Mouse (Mus musculus): ENCODE measurements at regions not wholly inside any gene's neighbourhood (a gene's known extent, or its start where the extent isn't known, plus 50 kb on each side); places are given as distances from the start of the nearest gene placed in this dataset.

DNA sequence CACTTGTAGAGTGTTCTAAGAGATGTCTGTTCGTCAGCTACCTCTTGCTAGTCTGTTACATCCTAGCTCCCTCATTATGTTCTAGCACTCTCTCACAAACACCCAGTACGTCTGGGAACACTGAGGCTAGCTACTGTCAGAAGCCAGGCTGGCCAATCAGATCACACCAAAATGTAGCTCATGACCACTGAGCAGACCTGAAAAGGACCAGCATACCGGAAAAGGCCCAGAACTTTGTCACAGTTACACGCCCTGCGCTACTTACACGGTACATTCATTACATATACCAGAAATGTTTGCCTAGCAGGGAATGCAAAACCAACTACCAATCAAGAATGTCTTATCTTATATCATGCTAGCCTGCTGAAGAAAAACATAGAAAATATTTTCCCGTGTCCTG, 216.5 kb upstream of the Foxq1 start:
- no peak for DNase-seq

DNA sequence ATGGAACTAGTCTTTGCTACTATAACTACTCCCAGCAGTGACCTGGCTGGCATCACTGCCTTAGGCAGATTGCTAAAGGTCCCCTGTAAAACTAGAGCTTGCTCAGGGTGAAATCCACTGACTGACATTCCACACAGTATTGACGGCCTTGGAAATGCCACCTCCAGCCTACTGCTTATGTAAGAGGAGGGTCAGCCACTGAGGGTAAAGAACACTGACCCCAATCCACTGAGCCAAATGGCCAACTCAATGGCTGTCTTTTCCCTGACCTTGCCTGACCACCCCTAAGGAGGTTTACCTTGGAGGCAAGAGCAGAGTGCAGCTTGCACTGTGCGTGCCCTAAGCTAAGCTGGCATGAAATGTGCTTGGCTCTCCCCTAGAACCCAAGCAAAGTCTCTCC, 216.0 kb upstream of the Foxq1 start:
- DNase-seq, result no peak

DNA sequence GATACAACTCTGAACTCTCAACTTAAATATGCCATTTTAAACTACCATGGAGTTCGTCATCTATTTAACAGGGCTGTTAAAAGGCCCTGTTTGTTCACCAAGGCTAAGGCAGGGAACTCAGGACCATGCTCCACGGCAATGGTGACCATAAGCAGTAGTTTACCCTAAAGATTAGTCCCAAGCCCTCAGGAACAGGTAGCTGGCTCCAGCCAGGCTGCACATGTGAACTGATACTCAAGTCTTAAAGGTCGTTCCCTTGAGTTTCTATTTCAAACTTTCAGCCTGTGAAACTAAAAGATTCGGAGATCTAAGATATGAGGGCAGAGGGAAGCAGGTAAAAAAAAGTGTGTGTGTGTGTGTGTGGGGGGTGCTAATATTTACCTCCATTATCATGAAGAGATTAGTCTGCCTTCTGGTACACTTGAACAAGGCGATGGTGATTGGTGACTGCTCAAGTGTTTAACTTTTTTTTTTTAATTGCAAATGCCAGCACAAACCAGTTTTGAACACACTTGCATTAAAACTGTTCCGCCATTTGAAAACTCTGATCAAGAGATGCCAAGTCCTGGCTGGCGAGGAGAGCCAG, 215.5 kb upstream of the Foxq1 start:
- no peak for DNase-seq

DNA sequence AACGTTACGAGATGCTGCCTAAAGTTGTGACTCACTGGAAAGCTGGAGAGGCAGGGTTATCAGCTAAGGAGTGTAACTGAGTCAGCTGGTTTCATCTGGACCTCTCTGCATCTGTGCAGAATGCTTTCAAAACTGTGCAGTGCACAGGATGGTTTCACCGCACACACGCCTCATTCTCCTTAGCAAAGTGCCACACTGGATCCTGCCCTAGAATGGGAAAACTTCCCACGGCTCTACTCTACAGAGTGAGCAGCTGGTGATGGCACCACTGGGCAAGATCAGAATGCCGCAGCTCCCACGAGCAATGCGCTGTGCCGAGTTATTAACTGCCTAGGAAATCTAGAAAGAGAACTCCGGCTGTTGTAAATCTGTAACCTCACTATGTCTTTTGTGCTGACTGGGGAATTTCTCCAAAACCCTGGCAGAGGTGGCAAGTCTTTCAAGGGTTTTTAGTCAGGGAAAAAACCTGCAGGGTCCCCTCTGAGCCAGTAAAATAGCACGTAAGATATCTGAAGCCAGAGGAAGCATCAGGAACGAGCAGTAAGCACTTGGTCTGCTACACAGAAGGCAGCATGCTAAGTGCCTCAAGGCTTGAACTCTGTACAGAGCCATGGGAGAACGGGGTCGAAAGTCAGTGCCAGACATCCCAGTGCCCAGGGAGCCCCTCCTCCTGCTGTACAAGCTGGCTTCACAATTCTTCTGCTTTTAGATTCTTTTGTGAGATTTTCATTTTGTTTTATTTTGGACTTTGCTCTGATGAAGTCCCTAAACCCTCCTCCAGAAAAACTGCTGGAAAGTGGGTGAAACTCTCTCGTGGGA, 214.4 kb upstream of the Foxq1 start:
- no peak for DNase-seq

DNA sequence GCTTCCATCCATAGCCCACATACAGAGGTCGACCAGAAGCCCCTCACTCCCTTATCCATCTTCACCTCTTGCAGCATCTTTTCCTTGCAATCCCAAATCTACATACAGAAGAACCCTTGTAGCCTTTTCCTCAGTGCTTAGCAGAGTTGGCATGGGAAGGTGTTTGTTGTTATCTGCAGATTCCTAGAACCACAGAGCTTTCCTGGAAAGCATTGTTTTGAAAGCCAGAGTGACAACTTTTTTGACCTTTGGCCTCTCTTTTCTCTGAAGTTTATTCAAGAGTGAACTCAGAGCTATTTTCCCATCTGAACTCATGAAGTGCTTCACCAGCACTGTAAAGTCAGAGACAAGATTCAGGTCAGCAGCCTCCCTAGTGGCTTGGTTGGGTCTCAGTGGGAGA, 209.7 kb upstream of the Foxq1 start:
- no peak for DNase-seq

DNA sequence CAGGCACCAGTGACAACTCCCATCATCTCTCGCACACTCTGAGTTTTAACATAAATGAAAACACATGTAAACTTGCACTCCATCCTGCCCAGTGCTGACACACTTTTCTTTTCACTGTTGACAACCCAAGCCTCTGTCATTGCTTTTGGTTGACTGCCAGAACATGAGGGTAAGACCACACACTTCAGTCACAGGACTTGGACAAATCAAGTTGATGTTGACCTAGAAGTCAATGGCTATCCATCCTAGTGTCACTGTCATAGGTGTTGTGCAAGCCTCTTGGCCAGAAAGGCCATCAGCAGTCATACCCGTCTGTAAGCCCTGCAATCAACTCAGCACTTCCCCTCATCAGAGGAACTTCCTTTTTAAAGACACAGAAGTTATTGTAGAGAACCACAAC, 208.9 kb upstream of the Foxq1 start:
- DNase-seq, result no peak

DNA sequence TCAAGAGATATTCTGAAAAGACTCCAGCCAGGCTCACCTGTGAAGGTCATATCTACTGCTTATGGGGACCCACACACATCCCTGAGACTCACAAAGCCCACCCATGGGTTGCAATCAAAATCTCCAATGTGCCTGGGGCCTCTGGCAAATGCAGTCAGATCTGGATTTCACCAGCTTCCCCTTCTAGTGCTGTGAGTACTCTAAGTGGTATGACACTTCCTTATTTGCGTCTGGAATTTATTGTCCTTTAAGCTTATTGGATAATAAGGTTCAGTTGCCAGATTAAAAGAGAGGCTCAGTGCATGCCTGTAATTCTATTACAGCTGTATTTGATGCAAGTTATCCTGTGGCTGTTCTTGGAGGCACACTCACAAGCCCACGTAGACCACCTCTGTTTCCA, 206.3 kb upstream of the Foxq1 start:
- no peak for DNase-seq

DNA sequence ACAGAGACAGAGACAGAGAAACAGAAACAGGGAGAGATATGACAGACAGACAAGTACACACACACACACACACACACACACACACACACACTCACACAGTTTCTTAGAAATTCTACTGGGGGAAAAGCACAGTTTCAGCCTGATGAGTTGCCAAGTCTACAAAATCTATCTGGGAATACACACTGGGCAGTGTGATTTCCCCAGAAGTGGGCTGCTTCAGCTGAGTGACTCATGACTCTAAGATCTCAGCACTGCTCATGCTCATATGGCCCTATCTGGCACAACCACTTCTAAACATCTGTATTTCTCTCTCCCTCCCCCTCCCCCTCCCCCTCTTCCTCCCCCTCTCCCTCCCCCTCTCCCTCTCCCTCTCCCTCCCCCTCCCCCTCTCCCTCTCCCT, 204.5 kb upstream of the Foxq1 start:
- no peak for DNase-seq

DNA sequence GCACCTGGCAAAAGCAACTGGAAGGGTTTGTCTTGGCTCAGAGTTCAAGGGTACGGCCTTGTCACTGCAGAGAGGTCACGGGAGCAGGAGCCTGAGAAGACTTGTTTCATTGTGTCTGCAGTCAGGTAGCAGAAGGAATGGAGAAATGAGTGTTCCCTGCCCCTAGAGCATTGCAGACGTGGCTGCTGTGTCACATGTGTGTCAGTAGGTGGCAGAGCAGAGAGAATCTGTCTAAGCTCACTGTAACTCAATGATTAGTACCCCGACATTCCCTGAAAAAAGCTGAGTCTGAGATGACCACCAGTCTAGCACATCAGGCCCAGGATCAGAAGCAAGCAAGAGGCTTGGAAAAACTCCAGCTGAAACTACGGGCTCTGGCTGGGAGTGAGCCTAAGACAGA, 203.1 kb upstream of the Foxq1 start:
- no peak for DNase-seq

DNA sequence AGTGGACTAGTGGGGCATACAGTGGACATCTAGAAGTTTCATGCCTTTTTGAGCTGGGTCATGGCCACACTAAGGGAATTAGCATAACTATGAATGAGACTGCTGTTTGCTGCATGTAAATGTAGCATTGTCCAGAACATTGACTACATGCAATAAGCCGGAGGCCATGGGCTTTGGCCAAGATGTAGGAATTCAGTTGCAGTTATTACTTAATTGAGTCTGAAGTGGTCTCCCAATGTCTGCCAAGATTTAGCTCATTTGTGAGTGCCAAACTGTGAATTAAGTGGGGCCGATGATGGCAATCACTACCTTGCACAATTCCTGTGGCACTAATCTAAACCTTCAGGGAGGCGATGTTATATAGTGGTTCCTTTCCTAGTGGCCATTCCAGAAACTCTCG, 196.6 kb upstream of the Foxq1 start:
- DNase-seq, result no peak

DNA sequence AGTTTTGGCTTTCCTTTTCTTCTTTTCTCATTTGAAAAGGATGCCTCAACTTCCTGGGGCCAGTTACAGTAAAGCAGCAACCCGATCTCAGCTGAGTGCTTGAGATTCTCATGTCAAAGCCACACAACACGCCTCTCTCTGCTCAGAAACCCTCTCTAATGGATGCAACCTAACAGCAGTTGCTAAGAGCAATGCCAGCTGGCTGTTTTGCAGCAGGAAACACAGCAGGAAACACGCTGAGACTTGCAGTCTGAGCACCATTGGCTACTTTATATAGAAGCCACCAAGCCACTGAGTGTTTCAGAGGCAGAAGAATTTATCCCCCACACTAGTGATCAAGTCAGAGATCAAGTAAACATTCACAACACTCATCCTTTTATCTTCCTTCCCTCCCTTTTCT, 193.5 kb upstream of the Foxq1 start:
- DNase-seq, result no peak

DNA sequence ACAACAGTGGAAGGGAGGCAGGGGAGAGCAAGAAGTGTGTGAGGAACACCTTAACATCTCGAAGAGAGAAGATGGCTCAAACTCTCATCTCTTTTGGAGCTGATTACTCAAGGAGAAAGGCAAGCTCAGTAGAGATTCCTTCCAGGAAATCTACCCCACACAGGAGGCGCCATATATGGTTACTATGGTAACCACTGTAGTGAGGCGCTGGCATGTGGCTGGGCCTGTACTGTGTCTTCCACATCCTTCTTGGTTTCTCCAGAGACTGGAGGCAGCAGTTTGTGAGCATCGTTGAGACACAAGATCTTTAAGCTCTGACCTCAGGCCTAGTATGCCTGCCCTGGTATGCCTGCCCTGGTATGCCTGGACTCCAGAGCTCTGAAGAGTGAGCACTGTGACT, 191.6 kb upstream of the Foxq1 start:
- DNase-seq, result no peak

DNA sequence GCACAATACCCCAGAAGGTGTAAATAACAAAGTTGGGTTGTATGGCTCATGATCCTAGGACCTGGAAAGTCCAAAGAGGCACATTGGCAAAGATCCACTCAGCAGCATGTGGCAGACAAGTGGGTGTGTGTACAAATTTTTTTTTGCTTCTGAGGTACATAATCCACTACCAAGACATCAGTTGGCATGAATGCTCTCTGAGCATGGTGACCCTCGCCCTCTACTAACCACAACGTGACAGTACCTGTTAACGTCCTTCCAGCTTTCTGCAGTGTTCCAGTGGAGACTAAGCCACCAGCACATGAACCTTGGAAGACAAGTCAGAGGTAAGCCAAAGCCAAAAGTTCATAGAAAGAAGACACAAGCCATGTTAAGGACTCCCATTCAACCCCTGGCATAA, 188.7 kb upstream of the Foxq1 start:
- no peak for DNase-seq

DNA sequence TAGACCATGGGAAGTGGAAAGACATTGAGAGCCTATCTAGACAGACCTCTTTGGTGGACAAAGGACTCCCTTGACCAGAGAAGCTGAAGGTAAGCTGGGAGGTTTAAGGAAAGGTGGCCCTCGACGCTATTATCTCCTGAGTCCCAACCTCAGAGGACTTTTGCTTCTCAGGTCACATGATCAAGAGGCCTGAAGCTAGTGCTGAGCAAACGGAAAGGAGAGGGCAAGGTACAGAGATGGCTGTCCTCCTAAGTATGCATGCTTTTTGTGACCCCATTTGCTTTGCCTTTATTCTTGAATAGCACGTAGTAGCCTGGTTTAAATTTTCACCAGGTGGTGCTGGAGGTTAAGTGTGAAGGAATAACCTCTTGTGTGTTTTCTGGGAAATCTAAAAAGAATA, 186.8 kb upstream of the Foxq1 start:
- no peak for DNase-seq

DNA sequence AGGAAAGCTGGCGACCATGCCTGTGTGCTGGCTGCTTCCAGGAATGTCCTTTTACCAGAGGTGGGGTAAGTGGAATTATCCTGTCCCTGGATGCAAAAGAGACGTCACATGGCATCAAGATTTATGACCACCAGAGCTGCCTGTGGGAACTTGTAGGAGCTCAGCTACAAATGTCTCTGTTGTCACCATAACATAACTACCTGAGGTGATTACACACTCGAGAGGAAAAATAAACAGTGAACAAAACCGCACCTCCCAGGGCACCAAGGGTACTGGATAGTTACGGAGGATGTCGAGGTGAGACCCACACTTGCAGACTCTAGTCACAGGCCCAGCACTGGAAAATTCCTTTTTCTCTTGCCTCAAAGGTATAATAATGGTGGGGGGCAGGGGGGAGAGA, 185.1 kb upstream of the Foxq1 start:
- DNase-seq, result no peak

DNA sequence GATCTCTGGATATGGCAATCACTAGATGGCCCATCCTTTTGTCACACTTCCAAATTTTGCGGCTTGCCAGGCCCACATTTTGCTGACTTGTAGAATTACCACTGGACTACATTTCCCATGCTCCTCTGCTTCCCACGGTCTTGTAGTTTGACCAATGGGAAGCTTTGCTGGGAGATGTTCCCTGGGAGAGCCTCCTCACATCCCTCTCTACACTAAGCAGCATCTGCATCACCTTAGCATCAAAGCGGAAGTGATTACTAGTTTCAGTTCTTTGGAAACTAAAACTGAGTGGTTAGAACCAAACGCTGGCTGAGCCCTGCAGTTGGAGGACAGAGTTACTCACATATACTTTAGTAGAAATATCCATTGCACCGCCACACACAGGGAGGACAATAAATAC, 181.9 kb upstream of the Foxq1 start:
- DNase-seq, result no peak

DNA sequence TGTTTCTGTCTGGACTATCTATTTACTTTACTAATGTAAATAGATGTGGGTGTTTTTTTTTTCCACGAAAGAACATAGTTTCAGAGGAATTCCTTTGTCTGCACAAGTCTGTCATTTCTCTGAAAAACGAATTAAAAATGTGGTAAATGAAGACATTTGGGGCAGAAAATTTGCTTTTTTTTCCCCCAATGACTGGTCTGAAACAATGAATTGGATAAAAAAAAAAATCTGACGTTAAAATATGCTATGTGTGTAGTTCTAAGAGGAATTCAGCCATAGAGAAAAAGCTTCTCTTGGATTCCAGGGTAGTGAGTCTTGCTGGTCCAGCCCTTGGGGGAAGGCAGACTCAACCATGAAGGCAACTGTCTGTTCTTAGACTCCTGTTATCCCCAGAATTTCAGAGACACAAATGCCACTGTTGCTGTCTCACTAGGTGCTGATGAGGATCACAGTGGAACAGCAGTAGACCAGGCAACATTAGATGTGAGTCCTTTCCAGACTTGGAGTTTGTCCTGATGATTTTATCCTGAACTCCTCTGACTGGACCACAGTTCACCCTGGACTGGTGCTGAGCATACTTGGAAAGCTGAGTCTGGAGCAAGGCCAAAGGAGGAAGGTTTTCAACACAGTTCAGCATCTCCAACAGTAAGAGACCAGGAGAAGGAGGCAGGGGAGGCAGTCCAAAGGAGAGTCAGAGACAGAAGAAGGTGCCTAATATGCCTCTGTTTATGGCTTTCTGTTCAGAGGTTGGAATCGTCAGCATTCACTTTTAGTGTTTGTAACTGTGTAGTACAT, 162.3 kb upstream of the Foxq1 start:
- DNase-seq, result no peak

DNA sequence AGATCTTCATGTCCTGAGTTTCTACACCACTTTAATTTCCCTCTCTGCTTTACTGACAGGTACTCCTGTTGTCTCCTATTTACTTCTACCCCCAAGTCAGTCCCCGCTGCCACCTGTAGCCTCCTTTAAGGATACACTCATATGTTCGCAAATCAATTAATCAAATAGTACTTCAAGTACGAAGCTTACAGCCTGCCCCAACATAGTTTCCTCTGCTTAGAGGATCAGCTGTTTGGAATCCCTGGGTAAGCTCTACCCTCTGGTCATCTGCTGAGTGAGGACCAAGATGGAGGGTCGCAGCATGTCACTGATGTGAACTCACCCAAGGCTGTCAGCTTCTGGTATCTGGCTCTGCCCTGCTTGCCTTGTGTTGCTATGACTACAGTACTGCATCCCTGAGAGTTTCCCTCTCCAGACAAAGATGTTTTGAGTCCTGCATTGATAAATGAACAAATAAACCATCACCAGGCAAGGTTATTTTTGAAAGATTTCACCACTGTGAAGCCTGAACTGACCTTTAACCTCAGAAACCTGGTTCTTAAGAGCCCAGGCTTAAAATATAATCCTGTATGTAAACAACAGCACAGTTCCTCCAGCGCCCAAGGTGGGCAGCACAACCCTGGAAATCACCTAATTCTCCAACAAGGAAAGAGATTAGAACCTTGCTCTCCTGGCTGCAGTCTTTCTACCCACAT, 159.6 kb upstream of the Foxq1 start:
- DNase-seq, result no peak

DNA sequence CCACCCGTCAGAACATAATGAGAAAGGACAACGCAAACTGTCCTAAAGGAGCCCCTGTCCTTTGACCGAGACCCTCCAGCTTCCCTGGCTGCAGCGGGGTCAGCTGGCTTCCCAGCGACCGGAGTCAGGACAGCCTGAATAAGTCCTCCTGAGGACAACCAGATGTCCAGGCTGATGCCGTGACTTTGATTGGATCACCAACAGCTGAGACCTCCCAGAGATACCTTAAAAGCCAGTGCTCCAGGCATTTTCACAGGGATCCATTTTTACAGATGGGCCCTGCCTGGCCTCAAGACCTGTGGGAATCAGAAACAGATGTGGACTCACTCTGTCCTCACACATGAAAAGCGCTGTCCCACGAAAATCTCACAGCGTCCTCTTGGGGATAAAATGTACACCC, 158.7 kb upstream of the Foxq1 start:
- no peak for DNase-seq

DNA sequence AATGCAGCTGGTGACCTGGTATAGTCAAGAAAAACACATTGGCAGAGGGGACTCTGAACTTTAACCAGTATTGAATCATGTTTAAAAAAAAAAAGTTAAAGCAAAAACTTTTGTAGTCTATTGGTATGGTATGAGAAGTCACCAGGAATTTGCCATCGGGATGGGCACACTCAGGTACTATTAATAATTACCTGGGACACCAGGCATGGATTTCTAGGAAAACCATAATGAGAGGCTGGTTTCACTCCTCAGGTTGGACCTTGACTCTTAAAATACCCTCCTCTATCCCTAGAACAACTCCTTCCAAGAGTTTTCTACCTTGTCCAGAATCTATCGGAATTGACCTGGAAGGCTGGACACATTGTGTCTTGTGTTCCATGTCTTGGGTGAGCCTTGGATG, 155.5 kb upstream of the Foxq1 start:
- no peak for DNase-seq

DNA sequence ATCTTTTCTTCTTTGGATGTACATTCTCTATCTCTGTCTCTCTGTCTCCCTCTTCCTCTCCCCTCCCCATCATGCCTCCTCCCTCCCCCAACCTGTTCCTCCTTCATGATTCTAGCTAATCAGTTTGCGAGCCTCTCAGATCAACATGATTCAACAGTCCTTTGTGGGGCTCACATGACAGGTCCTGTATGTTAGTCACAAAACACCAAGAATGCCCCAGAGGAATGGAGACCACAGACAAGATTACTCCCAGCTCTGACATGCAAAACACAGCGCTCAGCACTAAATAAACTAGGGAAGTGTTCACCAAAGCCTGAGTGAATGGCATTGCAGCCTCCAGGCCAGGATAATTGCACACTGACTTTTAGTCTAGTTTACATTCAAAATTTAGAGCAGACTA, 150.6 kb upstream of the Foxq1 start:
- no peak for DNase-seq

DNA sequence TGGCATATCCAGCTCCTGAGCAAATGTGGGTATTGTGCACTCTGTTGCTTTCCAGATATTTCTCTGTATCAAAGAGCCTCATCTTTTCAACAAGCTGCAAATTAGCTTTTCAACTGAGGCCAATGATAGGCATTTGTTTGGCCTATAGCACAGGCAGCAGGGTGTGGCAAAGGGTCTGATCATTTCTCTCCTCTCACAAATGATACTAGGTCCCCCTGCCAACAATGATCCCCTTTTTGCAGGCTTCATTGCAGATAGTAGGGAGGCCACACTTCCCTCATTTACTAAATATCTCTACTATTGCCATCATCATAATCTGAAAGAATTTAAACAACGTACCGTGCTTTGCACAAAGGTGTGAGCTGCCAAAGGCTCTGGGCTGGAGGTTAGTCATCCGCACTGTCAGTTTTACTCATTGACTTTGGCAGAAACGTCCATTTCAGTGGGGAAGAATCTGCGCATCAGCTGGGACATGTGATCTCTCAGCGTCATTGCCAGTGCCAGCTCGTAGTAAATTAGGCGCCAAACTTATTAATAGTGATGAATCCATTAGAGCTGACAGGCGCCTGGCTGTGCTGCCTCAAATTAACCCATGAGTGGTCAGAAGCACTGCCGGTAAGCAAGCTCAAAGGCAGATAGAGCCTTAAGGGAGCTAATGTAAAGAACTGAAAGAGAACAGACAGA, 147.4 kb upstream of the Foxq1 start:
- DNase-seq, result no peak

DNA sequence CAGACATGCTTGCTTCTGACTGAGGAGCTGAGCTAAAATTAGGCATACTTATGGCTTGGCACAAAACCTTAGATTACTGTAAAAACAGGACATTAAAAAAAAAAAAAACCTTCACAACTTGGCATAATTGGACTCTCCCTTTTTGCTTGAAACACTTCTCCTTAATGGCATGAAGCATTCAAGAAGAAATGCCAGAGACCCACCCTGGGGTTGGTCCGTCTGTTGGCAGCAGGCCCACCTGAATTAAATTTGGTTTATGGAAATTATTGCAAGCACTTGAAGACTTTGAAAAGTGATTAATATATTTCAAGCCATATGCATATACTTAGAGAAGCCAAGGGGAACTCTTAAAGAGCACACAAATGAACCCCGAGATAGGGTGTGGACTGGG, 146.8 kb upstream of the Foxq1 start:
- DNase-seq, result no peak

Data from thymus, postnatal 36 days (tissue).